Mouse (Mus musculus): ENCODE data around the gene Zpr1. TPM values are rescaled to one million over a fixed set of nuclear protein-coding genes. Genes with fewer than 3 reads are reported as not detected.

Zpr1 gene
- polyA plus RNA-seq, 1 experiment from 2014 or later: 77.7 TPM

DNA sequence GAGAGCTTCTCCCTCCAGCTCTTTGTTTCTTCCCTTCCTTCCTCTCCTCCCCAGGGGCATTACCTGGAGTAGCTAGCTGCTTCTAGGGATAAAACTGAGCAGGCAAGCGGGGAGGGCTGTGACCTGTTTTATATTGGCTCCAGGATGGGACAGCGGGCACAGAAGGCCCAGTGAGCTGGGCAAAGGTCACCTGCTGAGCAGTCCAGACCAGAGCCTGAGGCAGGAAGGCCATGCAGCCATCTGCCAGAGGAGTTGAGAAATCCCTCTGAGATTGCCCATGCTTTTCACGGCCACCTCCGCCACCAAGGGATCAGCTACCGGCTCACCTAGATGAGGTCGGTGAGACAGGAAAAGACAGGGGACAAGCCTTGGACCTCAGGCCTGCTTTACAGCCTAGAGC lies 37.7 kb upstream of the Zpr1 start:
- H3K9ac ChIP-seq (replicated peaks; ENCODE audit: low read depth, low read length): no peak overlapping the region
- no peak overlapping the region for H3K27ac ChIP-seq (ENCODE audit: low read length)
- no peak for ATAC-seq
- H3K36me3 ChIP-seq (ENCODE audit: control insufficient read depth, insufficient read depth): no peaks in the 10 kb centered on the region
- WGBS: 91% methylated on average over 6 of the region's 6 CpGs
- no peak overlapping the region for H3K4me3 ChIP-seq (replicated peaks; ENCODE audit: low read length)
- H3K9me3 ChIP-seq (ENCODE audit: control insufficient read depth, low read length): no peaks in the 10 kb centered on the region
- no peak overlapping the region for H3K4me2 ChIP-seq (ENCODE audit: low read length)
- no peaks in the 10 kb centered on the region for H3K27me3 ChIP-seq (replicated peaks; ENCODE audit: control insufficient read depth, insufficient read depth, low read length)
- H3K4me1 ChIP-seq (replicated peaks; ENCODE audit: control insufficient read depth, insufficient read depth, low read length): peaks cover 5% of the 10 kb centered on the region; the same call in 1 of the 2 replicates

DNA sequence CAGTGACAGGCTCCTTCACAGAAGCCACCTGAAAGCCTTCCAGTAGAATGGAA lies 37.4 kb upstream of the Zpr1 start, which contains the start of gene Apoc3:
TSS of gene Apoc3 (minus strand) at position 41 of the 53 bp plus-strand sequence.
- Histone ChIP-seq H3K9ac (replicated peaks; ENCODE audit: low read depth, low read length) (no peak within 1 kb of the TSS), H3K9me3 (ENCODE audit: control insufficient read depth, low read length) (no peaks in the 10 kb centered on the region), H3K36me3 (ENCODE audit: control insufficient read depth, insufficient read depth) (no peaks in the 10 kb centered on the region), H3K4me2 (ENCODE audit: low read length) (no peak within 1 kb of the TSS), H3K27me3 (replicated peaks; ENCODE audit: control insufficient read depth, insufficient read depth, low read length) (no peaks in the 10 kb centered on the region), H3K4me3 (replicated peaks; ENCODE audit: low read length) (no peak within 1 kb of the TSS), H3K27ac (ENCODE audit: low read length) (no peak within 1 kb of the TSS), H3K4me1 (replicated peaks; ENCODE audit: control insufficient read depth, insufficient read depth, low read length) (peaks cover 3% of the 10 kb centered on the region; the same call in 1 of the 2 replicates)
- ATAC-seq: no peak

DNA sequence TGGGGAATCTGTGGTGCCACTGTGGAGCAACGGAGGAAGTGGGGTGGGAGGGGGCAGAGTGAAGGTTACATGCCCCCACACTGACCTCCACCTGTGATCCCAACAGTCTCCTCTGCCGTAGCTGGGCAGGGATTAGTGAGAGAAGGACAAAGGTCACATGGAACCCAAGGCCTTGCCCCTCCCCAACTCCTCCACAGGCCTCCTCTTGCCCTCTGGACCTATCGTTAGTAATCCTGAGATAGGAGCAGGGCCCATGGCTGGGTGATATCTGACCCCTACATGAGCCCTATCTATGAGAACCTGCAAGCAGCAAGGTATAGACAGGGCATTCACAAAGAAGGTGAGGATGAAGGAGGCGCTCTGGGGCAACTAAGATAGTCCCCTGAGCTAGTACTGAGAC lies 37.2 kb upstream of the Zpr1 start:
- Histone ChIP-seq H3K27ac (ENCODE audit: low read length) (no peak overlapping the region), H3K4me3 (replicated peaks; ENCODE audit: low read length) (no peak overlapping the region), H3K4me2 (ENCODE audit: low read length) (no peak overlapping the region), H3K27me3 (replicated peaks; ENCODE audit: control insufficient read depth, insufficient read depth, low read length) (no peaks in the 10 kb centered on the region), H3K36me3 (ENCODE audit: control insufficient read depth, insufficient read depth) (no peaks in the 10 kb centered on the region), H3K4me1 (replicated peaks; ENCODE audit: control insufficient read depth, insufficient read depth, low read length) (peaks cover under 1% of the 10 kb centered on the region; the same call in 1 of the 2 replicates), H3K9ac (replicated peaks; ENCODE audit: low read depth, low read length) (no peak overlapping the region), H3K9me3 (ENCODE audit: control insufficient read depth, low read length) (no peaks in the 10 kb centered on the region)
- 63% methylated on average over 4 of the region's 4 CpGs for WGBS
- no peak for ATAC-seq

DNA sequence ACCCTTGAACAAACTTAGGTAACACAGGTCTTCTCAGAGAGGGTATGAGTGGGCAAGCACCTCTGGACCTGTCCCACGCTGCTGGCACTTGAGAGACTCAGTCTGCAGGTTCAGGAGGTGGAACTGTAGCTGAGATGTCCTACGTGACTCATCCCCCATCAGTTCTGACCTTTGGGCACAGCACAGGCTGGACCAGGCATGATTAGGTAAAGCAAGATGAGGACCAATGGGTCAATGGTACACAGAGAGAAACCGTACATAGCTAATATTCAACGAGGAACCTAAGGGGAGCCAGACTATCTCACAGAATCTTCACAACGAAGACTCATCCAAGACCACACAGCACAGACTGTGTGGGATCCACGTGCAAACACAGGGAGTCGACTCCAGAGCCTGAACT lies 34.0 kb upstream of the Zpr1 start:
- Histone ChIP-seq H3K4me1 (replicated peaks; ENCODE audit: control insufficient read depth, insufficient read depth, low read length) (no peaks in the 10 kb centered on the region), H3K36me3 (ENCODE audit: control insufficient read depth, insufficient read depth) (no peaks in the 10 kb centered on the region), H3K4me3 (replicated peaks; ENCODE audit: low read length) (no peak overlapping the region), H3K9me3 (ENCODE audit: control insufficient read depth, low read length) (no peaks in the 10 kb centered on the region), H3K27me3 (replicated peaks; ENCODE audit: control insufficient read depth, insufficient read depth, low read length) (no peaks in the 10 kb centered on the region), H3K27ac (ENCODE audit: low read length) (no peak overlapping the region), H3K9ac (replicated peaks; ENCODE audit: low read depth, low read length) (no peak overlapping the region), H3K4me2 (ENCODE audit: low read length) (no peak overlapping the region)
- 89% methylated on average over 7 of the region's 7 CpGs for WGBS
- no peak for ATAC-seq

DNA sequence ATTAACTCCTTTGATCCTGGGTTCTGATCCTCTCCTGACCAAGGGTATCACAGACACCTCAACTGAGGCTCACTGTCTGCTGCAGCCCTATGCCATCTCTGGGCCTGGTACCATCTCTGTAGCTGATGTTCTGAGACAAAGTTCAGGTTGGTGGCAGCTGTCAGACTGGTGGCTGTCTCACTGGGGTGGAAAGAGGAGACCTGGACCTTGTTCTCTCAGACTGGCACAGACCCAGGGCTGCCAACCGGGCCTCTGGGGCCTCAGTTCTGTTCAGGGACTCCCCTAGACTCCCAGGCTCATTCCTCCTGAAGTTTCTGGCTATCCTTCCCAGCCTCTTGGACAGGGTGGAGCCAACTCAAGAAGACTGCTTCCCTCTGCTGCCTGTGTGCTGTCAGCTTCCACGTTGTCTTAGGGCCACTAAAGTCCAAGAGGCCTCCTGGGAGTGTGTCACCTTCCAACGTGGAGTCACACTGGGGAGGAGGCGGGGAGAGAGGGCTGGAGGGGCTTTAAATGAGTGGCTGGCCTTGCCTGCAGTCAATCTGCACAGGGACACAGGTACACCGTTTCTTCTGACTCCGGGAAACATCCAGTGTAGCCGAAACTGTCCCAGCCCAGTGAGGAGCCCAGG lies 32.2 kb upstream of the Zpr1 start, which contains the start of gene Apoa4:
TSS of gene Apoa4 (plus strand) at position 171 of the 628 bp plus-strand sequence.
- WGBS: 65% methylated on average over 7 of the region's 7 CpGs
- Histone ChIP-seq H3K9ac (replicated peaks; ENCODE audit: low read depth, low read length) (no peak within 1 kb of the TSS), H3K4me3 (replicated peaks; ENCODE audit: low read length) (no peak within 1 kb of the TSS), H3K4me1 (replicated peaks; ENCODE audit: control insufficient read depth, insufficient read depth, low read length) (no peaks in the 10 kb centered on the region), H3K9me3 (ENCODE audit: control insufficient read depth, low read length) (no peaks in the 10 kb centered on the region), H3K4me2 (ENCODE audit: low read length) (no peak within 1 kb of the TSS), H3K27ac (ENCODE audit: low read length) (no peak within 1 kb of the TSS), H3K27me3 (replicated peaks; ENCODE audit: control insufficient read depth, insufficient read depth, low read length) (no peaks in the 10 kb centered on the region), H3K36me3 (ENCODE audit: control insufficient read depth, insufficient read depth) (no peaks in the 10 kb centered on the region)
- ATAC-seq: no peak

DNA sequence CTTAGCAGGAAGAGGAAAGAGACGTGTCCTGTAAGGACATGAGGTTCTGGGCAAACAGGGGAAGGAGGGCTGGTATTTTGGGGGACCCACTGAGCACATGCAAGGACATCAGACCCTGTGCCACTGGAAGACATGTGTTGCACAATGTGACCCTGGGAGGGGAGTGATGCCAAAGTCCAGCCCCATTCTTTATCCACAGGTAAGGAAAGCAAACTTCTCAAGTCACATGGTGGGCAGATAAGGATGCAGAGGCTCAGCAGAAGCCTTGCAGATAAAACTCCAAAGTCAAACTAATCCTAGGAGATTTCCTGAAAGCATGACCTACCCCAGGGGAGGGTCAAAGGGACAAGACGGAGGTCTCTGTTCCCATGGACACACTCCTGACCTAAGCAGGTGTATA lies 31.0 kb upstream of the Zpr1 start:
- H3K27ac ChIP-seq (ENCODE audit: low read length): no peak overlapping the region
- no peak overlapping the region for H3K9ac ChIP-seq (replicated peaks; ENCODE audit: low read depth, low read length)
- 83% methylated on average over 2 of the region's 2 CpGs for WGBS
- no peaks in the 10 kb centered on the region for H3K36me3 ChIP-seq (ENCODE audit: control insufficient read depth, insufficient read depth)
- no peak overlapping the region for H3K4me2 ChIP-seq (ENCODE audit: low read length)
- ATAC-seq: no peak
- H3K9me3 ChIP-seq (ENCODE audit: control insufficient read depth, low read length): no peaks in the 10 kb centered on the region
- no peaks in the 10 kb centered on the region for H3K4me1 ChIP-seq (replicated peaks; ENCODE audit: control insufficient read depth, insufficient read depth, low read length)
- H3K4me3 ChIP-seq (replicated peaks; ENCODE audit: low read length): no peak overlapping the region
- H3K27me3 ChIP-seq (replicated peaks; ENCODE audit: control insufficient read depth, insufficient read depth, low read length): no peaks in the 10 kb centered on the region

DNA sequence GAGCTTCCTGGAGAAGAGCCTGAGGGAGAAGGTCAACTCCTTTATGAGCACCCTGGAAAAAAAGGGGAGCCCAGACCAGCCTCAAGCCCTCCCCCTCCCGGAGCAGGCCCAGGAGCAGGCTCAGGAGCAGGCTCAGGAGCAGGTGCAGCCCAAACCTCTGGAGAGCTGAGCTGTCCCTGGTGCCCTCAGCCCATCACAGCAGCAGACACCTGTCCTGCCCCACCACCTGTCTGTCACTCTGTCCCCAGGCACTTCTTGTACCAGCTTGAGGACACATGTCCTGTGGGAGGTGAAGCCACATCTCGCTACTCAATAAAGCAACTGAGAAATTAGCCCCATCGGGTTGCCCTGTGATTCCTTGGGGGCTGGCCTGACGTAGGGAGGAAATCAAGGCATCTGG lies 29.7 kb upstream of the Zpr1 start:
- no peak overlapping the region for H3K4me3 ChIP-seq (replicated peaks; ENCODE audit: low read length)
- 70% methylated on average over 4 of the region's 4 CpGs for WGBS
- no peaks in the 10 kb centered on the region for H3K36me3 ChIP-seq (ENCODE audit: control insufficient read depth, insufficient read depth)
- no peak for ATAC-seq
- H3K27me3 ChIP-seq (replicated peaks; ENCODE audit: control insufficient read depth, insufficient read depth, low read length): no peaks in the 10 kb centered on the region
- no peaks in the 10 kb centered on the region for H3K9me3 ChIP-seq (ENCODE audit: control insufficient read depth, low read length)
- H3K4me2 ChIP-seq (ENCODE audit: low read length): no peak overlapping the region
- no peak overlapping the region for H3K9ac ChIP-seq (replicated peaks; ENCODE audit: low read depth, low read length)
- H3K27ac ChIP-seq (ENCODE audit: low read length): no peak overlapping the region
- no peaks in the 10 kb centered on the region for H3K4me1 ChIP-seq (replicated peaks; ENCODE audit: control insufficient read depth, insufficient read depth, low read length)

DNA sequence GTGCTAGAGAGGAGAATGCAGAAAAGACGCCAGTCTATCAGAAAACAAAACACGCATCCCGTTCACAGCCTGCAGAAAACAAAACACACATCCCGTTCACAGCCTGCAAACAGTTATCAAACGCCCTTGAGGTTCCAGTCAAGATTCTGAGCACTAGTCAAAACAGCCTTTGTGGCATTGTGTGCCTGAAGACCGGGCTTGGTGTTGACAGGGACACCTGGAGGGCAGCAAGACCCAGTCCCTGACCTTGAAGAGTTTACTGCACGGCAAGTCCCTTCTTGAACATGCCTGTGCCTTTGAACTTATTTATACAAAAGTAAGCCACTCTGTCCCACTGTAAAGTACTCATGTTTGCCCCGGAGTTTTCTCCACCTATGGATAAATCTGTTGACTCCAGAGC lies 29.3 kb upstream of the Zpr1 start:
- no peak for ATAC-seq
- Histone ChIP-seq H3K27ac (ENCODE audit: low read length) (no peak overlapping the region), H3K27me3 (replicated peaks; ENCODE audit: control insufficient read depth, insufficient read depth, low read length) (no peaks in the 10 kb centered on the region), H3K9me3 (ENCODE audit: control insufficient read depth, low read length) (no peaks in the 10 kb centered on the region), H3K36me3 (ENCODE audit: control insufficient read depth, insufficient read depth) (no peaks in the 10 kb centered on the region), H3K9ac (replicated peaks; ENCODE audit: low read depth, low read length) (no peak overlapping the region), H3K4me1 (replicated peaks; ENCODE audit: control insufficient read depth, insufficient read depth, low read length) (no peaks in the 10 kb centered on the region), H3K4me3 (replicated peaks; ENCODE audit: low read length) (no peak overlapping the region), H3K4me2 (ENCODE audit: low read length) (no peak overlapping the region)
- 38% methylated on average over 8 of the region's 8 CpGs for WGBS

DNA sequence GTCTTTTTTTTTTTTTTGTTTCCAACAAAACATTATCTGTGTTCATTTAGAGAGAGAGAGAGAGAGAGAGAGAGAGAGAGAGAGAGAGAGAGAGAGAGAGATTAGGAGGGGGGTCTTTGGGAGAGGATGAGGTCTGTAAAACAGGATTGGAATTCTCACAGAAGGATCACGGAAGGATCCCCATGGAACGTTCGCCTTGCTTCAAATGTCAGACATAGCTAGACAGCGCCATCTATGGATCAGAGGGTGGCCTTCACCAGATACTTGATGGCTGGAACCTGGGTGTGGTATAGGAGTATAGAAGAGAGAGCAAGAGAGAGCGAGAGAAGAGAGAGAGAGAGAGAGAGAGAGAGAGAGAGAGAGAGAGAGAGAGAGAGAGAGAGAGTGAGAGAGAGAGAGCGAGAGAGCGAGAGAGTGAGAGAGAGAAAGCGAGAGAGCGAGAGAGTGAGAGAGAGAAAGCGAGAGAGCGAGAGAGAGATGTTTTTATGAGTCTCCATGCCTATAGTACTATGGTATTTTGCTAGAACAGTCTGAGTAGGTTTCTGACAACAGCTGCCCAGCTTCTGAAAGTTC lies 26.0 kb upstream of the Zpr1 start:
- Histone ChIP-seq H3K4me3 (replicated peaks; ENCODE audit: low read length) (no peak overlapping the region), H3K4me1 (replicated peaks; ENCODE audit: control insufficient read depth, insufficient read depth, low read length) (no peaks in the 10 kb centered on the region), H3K9me3 (ENCODE audit: control insufficient read depth, low read length) (no peaks in the 10 kb centered on the region), H3K27me3 (replicated peaks; ENCODE audit: control insufficient read depth, insufficient read depth, low read length) (no peaks in the 10 kb centered on the region), H3K36me3 (ENCODE audit: control insufficient read depth, insufficient read depth) (no peaks in the 10 kb centered on the region), H3K27ac (ENCODE audit: low read length) (no peak overlapping the region), H3K9ac (replicated peaks; ENCODE audit: low read depth, low read length) (no peak overlapping the region), H3K4me2 (ENCODE audit: low read length) (no peak overlapping the region)
- WGBS: 24% methylated on average over 10 of the region's 11 CpGs
- ATAC-seq: peak; percentile 83

DNA sequence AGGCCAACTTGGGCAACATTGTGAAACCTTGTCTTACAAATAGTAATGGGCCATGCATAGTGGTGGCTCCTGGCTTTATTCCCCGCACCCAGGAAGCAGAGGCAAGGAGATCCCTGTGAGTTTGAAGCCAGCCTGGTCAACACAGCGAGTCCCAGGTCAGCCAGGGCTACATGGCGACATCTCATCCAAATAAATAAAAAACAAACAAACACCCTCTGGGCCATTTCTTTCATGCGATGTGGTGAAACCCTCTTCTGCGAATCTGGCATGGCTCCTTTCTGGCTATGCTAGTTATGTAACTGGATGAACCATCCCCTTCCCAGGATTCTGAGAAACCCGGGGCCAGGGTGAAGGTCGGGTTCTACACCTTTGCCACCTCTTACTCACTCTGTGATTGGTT lies 16.7 kb upstream of the Zpr1 start:
- Histone ChIP-seq H3K36me3 (ENCODE audit: control insufficient read depth, insufficient read depth) (no peaks in the 10 kb centered on the region), H3K4me1 (replicated peaks; ENCODE audit: control insufficient read depth, insufficient read depth, low read length) (no peaks in the 10 kb centered on the region), H3K4me3 (replicated peaks; ENCODE audit: low read length) (no peak overlapping the region), H3K9me3 (ENCODE audit: control insufficient read depth, low read length) (no peaks in the 10 kb centered on the region), H3K27me3 (replicated peaks; ENCODE audit: control insufficient read depth, insufficient read depth, low read length) (no peaks in the 10 kb centered on the region), H3K4me2 (ENCODE audit: low read length) (no peak overlapping the region), H3K9ac (replicated peaks; ENCODE audit: low read depth, low read length) (no peak overlapping the region), H3K27ac (ENCODE audit: low read length) (no peak overlapping the region)
- ATAC-seq: no peak
- 92% methylated on average over 7 of the region's 7 CpGs for WGBS

Measured in forebrain, embryonic 16.5 days (tissue).